Mouse (Mus musculus) limb, embryonic 10.5 days (tissue): ENCODE data around the gene C87436. TPM values are rescaled to one million over a fixed set of nuclear protein-coding genes. Genes with fewer than 3 reads are reported as not detected.

Source experiments
- DNase-seq: peaks from one replicate; pipeline ENCODE4 v3.0.0-alpha.2; 2017; ENCODE audit warnings: low spot score
- H3K27ac ChIP-seq: fragments of 300-500 bp; sonication (generic); 2 replicates; pipeline ENCODE4 v1.5.1; 2016; ENCODE audit warnings: mild to moderate bottlenecking
- H3K27me3 ChIP-seq: fragments of 300-500 bp; sonication (generic); 2 replicates; pipeline ENCODE4 v1.6.1; 2016; ENCODE audit warnings: low read depth, mild to moderate bottlenecking; ENCODE audit not compliant: poor library complexity, severe bottlenecking
- H3K36me3 ChIP-seq: fragments of 300-500 bp; sonication (generic); 2 replicates; pipeline ENCODE4 v1.6.1; 2016; ENCODE audit warnings: mild to moderate bottlenecking, moderate library complexity
- H3K4me1 ChIP-seq: fragments of 300-500 bp; sonication (generic); 2 replicates; pipeline ENCODE4 v1.6.1; 2016
- H3K4me3 ChIP-seq: fragments of 300-500 bp; sonication (generic); 2 replicates; pipeline ENCODE4 v1.5.1; 2016; ENCODE audit warnings: mild to moderate bottlenecking, moderate library complexity
- H3K9me3 ChIP-seq: fragments of 300-500 bp; sonication (generic); replicated peaks from 2 replicates; pipeline ENCODE4 v1.6.1; 2016; ENCODE audit warnings: mild to moderate bottlenecking
- WGBS: fragments of 180-500 bp; shearing (Covaris S2); methylation state at CpG from one replicate; pipeline ENCODE4 v1.1.7; 2016; 5-methylcytosine and 5-hydroxymethylcytosine counted together
- polyA plus RNA-seq: library from polyadenylated mRNA; unstranded; fragments of >200 nt; fragmentation: Nextera tagmentation; extraction: Ambion mirVana; gene quantifications from 2 replicates; pipeline ENCODE4 v1.2.1, GENCODE M21; 2016

The C87436 gene
- 23.9 and 25.2 TPM in 2 replicates for polyA plus RNA-seq

- H3K27ac ChIP-seq: peak within 1 kb of the TSS; percentile 95
Measured at GRCm38 (mm10) chr6:86438272-86439118, at the start of gene C87436. Gene C87436 (plus strand): TSS chr6:86438374.

GRCm38 (mm10) chr6:86388461-86388860, 49.7 kb upstream of the C87436 start:
- peaks cover under 1% of the 10 kb centered on the region; the same call in 1 of the 2 replicates for H3K4me1 ChIP-seq
- H3K27me3 ChIP-seq: no peaks in the 10 kb centered on the region
- WGBS: 84% methylated on average over 18 of the region's 18 CpGs
- no peaks in the 10 kb centered on the region for H3K9me3 ChIP-seq
- no peak overlapping the region for H3K4me3 ChIP-seq
- no peak for DNase-seq
- no peak overlapping the region for H3K27ac ChIP-seq
- peaks cover 78% of the 10 kb centered on the region for H3K36me3 ChIP-seq

More at GRCm38 (mm10) chr6:86438272-86439118, at the start of gene C87436:
- no peaks in the 10 kb centered on the region for H3K9me3 ChIP-seq
- under 1% methylated on average over 59 of the region's 59 CpGs for WGBS
- H3K4me3 ChIP-seq: peak within 1 kb of the TSS; percentile 73
- H3K4me1 ChIP-seq: peaks cover 9% of the 10 kb centered on the region; the same call in 1 of the 2 replicates
- H3K27me3 ChIP-seq: no peaks in the 10 kb centered on the region
- peak; percentile 96 for DNase-seq
- H3K36me3 ChIP-seq: peaks cover 43% of the 10 kb centered on the region

GRCm38 (mm10) chr6:86391326-86391725, 46.8 kb upstream of the C87436 start:
- Histone ChIP-seq H3K27me3 (no peaks in the 10 kb centered on the region), H3K4me3 (no peak overlapping the region), H3K4me1 (peaks cover 16% of the 10 kb centered on the region), H3K9me3 (no peaks in the 10 kb centered on the region), H3K27ac (no peak overlapping the region), H3K36me3 (peaks cover 77% of the 10 kb centered on the region)
- WGBS: 93% methylated on average over 5 of the region's 5 CpGs
- no peak for DNase-seq

GRCm38 (mm10) chr6:86393187-86393586, 45.0 kb upstream of the C87436 start:
- Histone ChIP-seq H3K9me3 (no peaks in the 10 kb centered on the region), H3K27ac (no peak overlapping the region), H3K36me3 (peaks cover 60% of the 10 kb centered on the region), H3K4me3 (no peak overlapping the region), H3K27me3 (no peaks in the 10 kb centered on the region), H3K4me1 (peaks cover 27% of the 10 kb centered on the region)
- 85% methylated on average over 1 of the region's 1 CpGs for WGBS
- no peak for DNase-seq

- Histone ChIP-seq H3K9me3 (no peaks in the 10 kb centered on the region), H3K27ac (no peak overlapping the region), H3K36me3 (peaks cover 50% of the 10 kb centered on the region), H3K4me1 (peaks cover 27% of the 10 kb centered on the region), H3K27me3 (no peaks in the 10 kb centered on the region), H3K4me3 (no peak overlapping the region)
- WGBS: 93% methylated on average over 17 of the region's 17 CpGs
- no peak for DNase-seq
Measured at GRCm38 (mm10) chr6:86394078-86394720, 44.0 kb upstream of the C87436 start.

GRCm38 (mm10) chr6:86395021-86395420, 43.2 kb upstream of the C87436 start:
- H3K4me3 ChIP-seq: no peak overlapping the region
- H3K27ac ChIP-seq: no peak overlapping the region
- peaks cover 27% of the 10 kb centered on the region for H3K4me1 ChIP-seq
- H3K27me3 ChIP-seq: no peaks in the 10 kb centered on the region
- 96% methylated on average over 9 of the region's 9 CpGs for WGBS
- H3K36me3 ChIP-seq: peaks cover 43% of the 10 kb centered on the region
- no peaks in the 10 kb centered on the region for H3K9me3 ChIP-seq
- DNase-seq: no peak

GRCm38 (mm10) chr6:86395969-86396368, 42.2 kb upstream of the C87436 start:
- Histone ChIP-seq H3K27ac (peak overlapping the region; percentile 91), H3K27me3 (no peaks in the 10 kb centered on the region), H3K4me1 (peaks cover 30% of the 10 kb centered on the region), H3K4me3 (peak overlapping the region; percentile 92), H3K36me3 (peaks cover 33% of the 10 kb centered on the region), H3K9me3 (no peaks in the 10 kb centered on the region)
- DNase-seq: no peak
- 45% methylated on average over 10 of the region's 10 CpGs for WGBS

GRCm38 (mm10) chr6:86396581-86397256, 41.5 kb upstream of the C87436 start, which contains the start of gene Pcyox1:
Gene Pcyox1 (minus strand): TSS chr6:86397154.
- Histone ChIP-seq H3K4me1 (peaks cover 30% of the 10 kb centered on the region), H3K36me3 (peaks cover 26% of the 10 kb centered on the region), H3K9me3 (no peaks in the 10 kb centered on the region), H3K27me3 (no peaks in the 10 kb centered on the region), H3K4me3 (peak within 1 kb of the TSS; percentile 92), H3K27ac (peak within 1 kb of the TSS; percentile 91)
- peak; percentile 92 for DNase-seq
- WGBS: under 1% methylated on average over 51 of the region's 51 CpGs

GRCm38 (mm10) chr6:86397257-86397980, 40.8 kb upstream of the C87436 start:
- Histone ChIP-seq H3K36me3 (peaks cover 19% of the 10 kb centered on the region), H3K4me1 (peaks cover 30% of the 10 kb centered on the region), H3K9me3 (no peaks in the 10 kb centered on the region), H3K27me3 (no peaks in the 10 kb centered on the region), H3K27ac (peak overlapping the region; percentile 91), H3K4me3 (peak overlapping the region; percentile 92)
- WGBS: 9% methylated on average over 14 of the region's 14 CpGs
- no peak for DNase-seq

- Histone ChIP-seq H3K27ac (no peak overlapping the region), H3K9me3 (no peaks in the 10 kb centered on the region), H3K36me3 (peaks cover 5% of the 10 kb centered on the region; the same call in 1 of the 2 replicates), H3K4me3 (no peak overlapping the region), H3K4me1 (peaks cover 30% of the 10 kb centered on the region), H3K27me3 (no peaks in the 10 kb centered on the region)
- DNase-seq: no peak
- WGBS: 85% methylated on average over 2 of the region's 2 CpGs
Measured at GRCm38 (mm10) chr6:86398986-86399385, 39.2 kb upstream of the C87436 start.

GRCm38 (mm10) chr6:86399995-86400394, 38.2 kb upstream of the C87436 start:
- Histone ChIP-seq H3K36me3 (no peaks in the 10 kb centered on the region), H3K4me3 (no peak overlapping the region), H3K27ac (no peak overlapping the region), H3K9me3 (no peaks in the 10 kb centered on the region), H3K4me1 (peaks cover 27% of the 10 kb centered on the region), H3K27me3 (no peaks in the 10 kb centered on the region)
- WGBS: 86% methylated on average over 2 of the region's 2 CpGs
- DNase-seq: no peak

- peak overlapping the region; percentile 40 for H3K4me3 ChIP-seq
- DNase-seq: peak; percentile 75
- no peaks in the 10 kb centered on the region for H3K27me3 ChIP-seq
- H3K27ac ChIP-seq: peak overlapping the region; percentile 44; the same call in 1 of the 2 replicates
- H3K9me3 ChIP-seq: no peaks in the 10 kb centered on the region
- H3K4me1 ChIP-seq: peaks cover 17% of the 10 kb centered on the region
- whole genome bisulfite sequencing: 8% methylated on average over 9 of the region's 9 CpGs
- no peaks in the 10 kb centered on the region for H3K36me3 ChIP-seq
Measured at GRCm38 (mm10) chr6:86400972-86401371, 37.2 kb upstream of the C87436 start.
